Mouse (Mus musculus) heart, postnatal 10 days (tissue): ENCODE data around the gene Amy2a5. TPM values are rescaled to one million over a fixed set of nuclear protein-coding genes. Genes with fewer than 3 reads are reported as not detected.
"Not testable (repeated sequence)": the region's sequence is repeated elsewhere in the genome, so short reads cannot be mapped to it uniquely, and the experiment has no call there.

ENCODE experiments used
- DNase-seq, 2 experiments: peaks; one replicate each; pipeline ENCODE4 v3.0.0; 2021
- intact Hi-C: fragments of 180-260 bp; cut with DNase I; formaldehyde crosslinking; loops from one replicate; pipeline ENCODE4 v1.15.1; 2025
- total RNA-seq, 2 experiments: library from RNA; stranded (reverse); gene quantifications; 2 replicates each; pipeline ENCODE4 v1.2.3; 2021

Amy2a5 gene
- total RNA-seq: not detected

DNA sequence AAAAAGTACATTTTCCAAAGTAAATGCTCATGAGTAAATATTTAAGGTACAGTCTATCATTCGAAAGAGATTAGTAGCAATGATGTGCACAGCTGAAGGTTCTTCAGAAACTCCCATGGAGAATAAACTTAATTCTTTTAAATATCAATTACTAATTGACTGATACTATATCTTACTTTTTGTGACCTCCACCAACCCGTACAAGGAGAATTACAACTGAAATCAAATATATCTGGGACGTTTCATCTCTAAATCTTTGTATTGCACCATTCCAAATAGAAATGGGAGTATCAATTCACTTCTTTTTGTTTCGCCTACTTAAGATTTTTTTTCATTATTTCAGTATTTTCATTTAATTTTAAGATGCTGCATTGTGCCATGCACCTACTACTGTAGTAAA lies at the start of gene Amy2a5:
Gene Amy2a5, minus strand, starts transcription at position 101 of the 400 bp plus-strand sequence.
- DNase-seq, intact Hi-C loops: not testable (repeated sequence)

DNA sequence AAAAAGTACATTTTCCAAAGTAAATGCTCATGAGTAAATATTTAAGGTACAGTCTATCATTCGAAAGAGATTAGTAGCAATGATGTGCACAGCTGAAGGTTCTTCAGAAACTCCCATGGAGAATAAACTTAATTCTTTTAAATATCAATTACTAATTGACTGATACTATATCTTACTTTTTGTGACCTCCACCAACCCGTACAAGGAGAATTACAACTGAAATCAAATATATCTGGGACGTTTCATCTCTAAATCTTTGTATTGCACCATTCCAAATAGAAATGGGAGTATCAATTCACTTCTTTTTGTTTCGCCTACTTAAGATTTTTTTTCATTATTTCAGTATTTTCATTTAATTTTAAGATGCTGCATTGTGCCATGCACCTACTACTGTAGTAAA lies 32.7 kb upstream of the Amy2a5 start, which contains the start of gene Amy2a4:
Gene Amy2a4, minus strand, starts transcription at position 101 of the 400 bp plus-strand sequence.
- intact Hi-C loops, DNase-seq: not testable (repeated sequence)

DNA sequence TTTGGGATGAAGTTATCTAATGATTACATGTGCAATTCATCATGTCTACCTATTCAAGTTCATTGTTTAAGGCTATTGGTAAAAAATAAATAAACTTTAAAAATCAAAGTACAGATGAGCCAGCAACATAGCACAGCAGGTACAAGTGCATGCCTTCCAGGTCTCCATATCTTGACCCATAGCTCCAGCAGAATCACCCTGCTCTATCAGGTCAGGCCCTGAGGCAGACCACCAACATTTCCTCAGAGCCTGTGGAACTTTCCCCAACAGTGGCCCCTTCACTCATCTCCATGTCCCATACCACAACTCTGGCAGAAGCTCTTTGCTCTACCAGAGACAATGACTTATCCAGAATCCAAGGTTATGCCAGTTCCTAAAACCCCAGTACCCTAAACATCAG lies 21.6 kb upstream of the Amy2a5 start:
- intact Hi-C loops, DNase-seq: not testable (repeated sequence)

DNA sequence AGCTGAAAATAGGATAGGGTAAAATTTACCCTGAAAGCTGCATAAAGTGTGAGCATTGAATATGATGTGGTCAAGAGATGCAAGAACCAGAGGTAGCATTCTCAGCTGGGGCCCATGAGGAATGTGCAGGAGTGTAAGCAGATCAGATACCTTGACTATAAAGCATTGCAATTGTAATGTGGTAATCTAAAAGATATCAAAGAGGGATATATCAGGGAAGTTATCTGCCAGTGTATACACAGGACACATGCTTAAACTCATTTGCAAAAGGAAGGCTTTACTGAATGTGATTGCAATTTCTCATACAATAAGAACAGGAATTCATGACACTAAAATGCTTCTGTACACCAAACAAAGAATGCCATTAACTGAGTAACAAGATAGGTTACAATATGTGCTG lies 20.9 kb upstream of the Amy2a5 start:
- DNase-seq, intact Hi-C loops: not testable (repeated sequence)

DNA sequence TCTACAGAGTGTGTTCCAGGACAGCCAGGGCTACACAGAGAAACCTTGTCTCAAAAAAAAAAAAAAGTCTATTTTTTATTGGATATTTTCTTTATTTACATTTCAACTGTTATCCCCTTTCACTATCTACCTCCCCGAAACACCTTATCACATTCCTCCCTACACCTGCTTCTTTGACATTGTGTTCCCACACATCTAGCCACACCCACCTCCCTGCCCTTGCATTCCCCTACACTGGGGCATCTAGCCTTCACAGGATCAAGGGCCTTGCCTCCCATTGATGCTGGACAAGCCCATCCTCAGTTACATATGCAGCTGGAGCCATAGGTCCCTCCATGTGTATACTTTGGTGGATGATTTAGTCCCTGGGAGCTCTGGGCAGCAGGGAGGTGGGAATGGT lies 31.5 kb downstream of the Amy2a5 start:
- intact Hi-C loops: no loop called here
- no peak for DNase-seq

Other genes with a start within 250 kb of the Amy2a5 start
- not detected for gene Amy2a4, start 32.6 kb upstream of the Amy2a5 start, total RNA-seq
- not detected for gene Amy2a3, start 65.2 kb upstream of the Amy2a5 start, total RNA-seq
- gene Amy2a2, start 97.8 kb upstream of the Amy2a5 start, total RNA-seq: not detected